Mouse (Mus musculus): Measurements from ENCODE around the gene Xylt1. TPM values are rescaled to one million over a fixed set of nuclear protein-coding genes. Genes with fewer than 3 reads are reported as not detected.

Gene Xylt1
- polyA plus RNA-seq, 1 experiment: not detected

- no peak for TF ChIP-seq GATA1 (IDR thresholded peaks at IDR 0.05; ENCODE audit: low read length)
Measured at GRCm38 (mm10) chr7:117443215-117443614, 62.4 kb downstream of the Xylt1 start.

GRCm38 (mm10) chr7:117445471-117445870 is 64.7 kb downstream of the Xylt1 start:
- TF ChIP-seq GATA1 (IDR thresholded peaks at IDR 0.05; ENCODE audit: low read length): no peak

GRCm38 (mm10) chr7:117449605-117450004 is 68.8 kb downstream of the Xylt1 start:
- no peak for TF ChIP-seq GATA1 (IDR thresholded peaks at IDR 0.05; ENCODE audit: low read length)

- no peak for TF ChIP-seq GATA1 (IDR thresholded peaks at IDR 0.05; ENCODE audit: low read length)
Measured at GRCm38 (mm10) chr7:117451212-117451611, 70.4 kb downstream of the Xylt1 start.

- no peak for TF ChIP-seq GATA1 (IDR thresholded peaks at IDR 0.05; ENCODE audit: low read length)
Measured at GRCm38 (mm10) chr7:117452269-117452668, 71.5 kb downstream of the Xylt1 start.

- no peak for TF ChIP-seq GATA1 (IDR thresholded peaks at IDR 0.05; ENCODE audit: low read length)
Measured at GRCm38 (mm10) chr7:117454789-117455548, 74.2 kb downstream of the Xylt1 start.

- TF ChIP-seq GATA1 (IDR thresholded peaks at IDR 0.05; ENCODE audit: low read length): no peak
Measured at GRCm38 (mm10) chr7:117462196-117462935, 81.6 kb downstream of the Xylt1 start.

- no peak for TF ChIP-seq GATA1 (IDR thresholded peaks at IDR 0.05; ENCODE audit: low read length)
Measured at GRCm38 (mm10) chr7:117464956-117465355, 84.2 kb downstream of the Xylt1 start.

- TF ChIP-seq GATA1 (IDR thresholded peaks at IDR 0.05; ENCODE audit: low read length): no peak
Measured at GRCm38 (mm10) chr7:117466006-117466780, 85.4 kb downstream of the Xylt1 start.

GRCm38 (mm10) chr7:117470243-117470802 is 89.5 kb downstream of the Xylt1 start:
- no peak for TF ChIP-seq GATA1 (IDR thresholded peaks at IDR 0.05; ENCODE audit: low read length)

GRCm38 (mm10) chr7:117472055-117472780 is 91.4 kb downstream of the Xylt1 start:
- no peak for TF ChIP-seq GATA1 (IDR thresholded peaks at IDR 0.05; ENCODE audit: low read length)

- TF ChIP-seq GATA1 (IDR thresholded peaks at IDR 0.05; ENCODE audit: low read length): no peak
Measured at GRCm38 (mm10) chr7:117472781-117473743, 92.3 kb downstream of the Xylt1 start.

- no peak for TF ChIP-seq GATA1 (IDR thresholded peaks at IDR 0.05; ENCODE audit: low read length)
Measured at GRCm38 (mm10) chr7:117474302-117474701, 93.5 kb downstream of the Xylt1 start.

- no peak for TF ChIP-seq GATA1 (IDR thresholded peaks at IDR 0.05; ENCODE audit: low read length)
Measured at GRCm38 (mm10) chr7:117475106-117475505, 94.3 kb downstream of the Xylt1 start.
